Mouse (Mus musculus) midbrain, embryonic 15.5 days (tissue): ENCODE results near the gene Defb43. TPM values are rescaled to one million over a fixed set of nuclear protein-coding genes. Genes with fewer than 3 reads are reported as not detected.

ENCODE experiments used
- polyA plus RNA-seq: library from polyadenylated mRNA; unstranded; fragments of >200 nt; fragmentation: Nextera tagmentation; extraction: Ambion mirVana; gene quantifications from 2 replicates; pipeline ENCODE4 v1.2.1, GENCODE M21; 2015

The Defb43 gene
- polyA plus RNA-seq, 1 experiment from 2014 or later: not detected

Other genes with a start within 250 kb of the Defb43 start
- 7.6 and 8.1 TPM in 2 replicates for gene Wdfy2, start 174.1 kb upstream of the Defb43 start, polyA plus RNA-seq
- gene Defb48, start 27.3 kb upstream of the Defb43 start, polyA plus RNA-seq: not detected in 2 replicates
- gene Defb47, start 13.7 kb upstream of the Defb43 start, polyA plus RNA-seq: not detected in 2 replicates
- gene Defb42, start 35.2 kb downstream of the Defb43 start, polyA plus RNA-seq: not detected in 2 replicates
- not detected in 2 replicates for gene Defb30, start 38.2 kb downstream of the Defb43 start, polyA plus RNA-seq